In genomic region chr15:12518370-12518973, GRCm38 (mm10) we compare ENCODE assay signal across 9 mouse cellular contexts.
DNase-seq lines count a peak whose midpoint lies in the region; ATAC-seq and TF ChIP-seq lines count a peak whose summit lies in the region.
"Had no signal": no experiment of that assay in that cellular context is flagged by ENCODE, and none has a peak within 500 bp of the region (broad histone marks: within the 10 kb centered on the region; RNA-seq: fewer than 3 reads in every experiment).

No protein-coding gene starts in this region.

- H3K27me3 ChIP-seq in embryonic facial prominence, embryonic 13.5 days: no peaks in the 10 kb centered on the region
- no peaks in the 10 kb centered on the region for H3K27me3 ChIP-seq in embryonic facial prominence, embryonic 10.5 days (replicated peaks; ENCODE audit: low read depth, poor library complexity, severe bottlenecking)
- H3K27me3 ChIP-seq in kidney, postnatal 0 days (ENCODE audit: insufficient read depth, low read length): no peaks in the 10 kb centered on the region
- H3K27me3 ChIP-seq in embryonic facial prominence, embryonic 15.5 days: no peaks in the 10 kb centered on the region
- no peaks in the 10 kb centered on the region for H3K27me3 ChIP-seq in midbrain, embryonic 12.5 days

- 63% methylated on average over 14 of the region's 14 CpGs for WGBS in embryonic facial prominence, embryonic 13.5 days
- WGBS in embryonic facial prominence, embryonic 10.5 days: 70% methylated on average over 14 of the region's 14 CpGs
- 43% methylated on average over 14 of the region's 14 CpGs for WGBS in kidney, postnatal 0 days
- WGBS in embryonic facial prominence, embryonic 15.5 days: 51% methylated on average over 14 of the region's 14 CpGs
- WGBS in midbrain, embryonic 12.5 days: 59% methylated on average over 14 of the region's 14 CpGs

- no peak for DNase-seq in embryonic facial prominence, embryonic 10.5 days (ENCODE audit: low spot score)
- peak; percentile 44 for DNase-seq in kidney, postnatal 0 days (ENCODE audit: low spot score)
- DNase-seq in kidney, postnatal 14 days: no peak
- DNase-seq in thymus, postnatal 0 days (ENCODE audit: low spot score): no peak
- DNase-seq in gastrocnemius, postnatal 4 days (ENCODE audit: low spot score in 2 of 2): no peak

- no peak overlapping the region for H3K4me3 ChIP-seq in embryonic facial prominence, embryonic 13.5 days
- no peak overlapping the region for H3K4me3 ChIP-seq in embryonic facial prominence, embryonic 10.5 days
- no peak overlapping the region for H3K4me3 ChIP-seq in kidney, postnatal 0 days (replicated peaks; ENCODE audit: low read depth, low read length)
- no peak overlapping the region for H3K4me3 ChIP-seq in embryonic facial prominence, embryonic 15.5 days (replicated peaks)
- H3K4me3 ChIP-seq in midbrain, embryonic 12.5 days: no peak overlapping the region

- H3K27ac ChIP-seq in embryonic facial prominence, embryonic 13.5 days: 0 out of 2 replicates have a peak overlapping the region, but pooled peaks have one; percentile 16
- H3K27ac ChIP-seq in embryonic facial prominence, embryonic 10.5 days (replicated peaks): no peak overlapping the region
- peak overlapping the region; percentile 71 for H3K27ac ChIP-seq in kidney, postnatal 0 days
- H3K27ac ChIP-seq in embryonic facial prominence, embryonic 15.5 days (replicated peaks): peak overlapping the region; percentile 28; the same call in 1 of the 2 replicates
- H3K27ac ChIP-seq in midbrain, embryonic 12.5 days (replicated peaks): no peak overlapping the region
- H3K27ac ChIP-seq: macrophage had no signal

- peaks cover 42% of the 10 kb centered on the region for H3K4me1 ChIP-seq in embryonic facial prominence, embryonic 13.5 days
- peaks cover 26% of the 10 kb centered on the region for H3K4me1 ChIP-seq in embryonic facial prominence, embryonic 10.5 days
- H3K4me1 ChIP-seq in kidney, postnatal 0 days (replicated peaks; ENCODE audit: insufficient read depth, low read length): peaks cover 11% of the 10 kb centered on the region; the same call in 1 of the 2 replicates
- H3K4me1 ChIP-seq in embryonic facial prominence, embryonic 15.5 days: peaks cover 23% of the 10 kb centered on the region
- H3K4me1 ChIP-seq in midbrain, embryonic 12.5 days: peaks cover 15% of the 10 kb centered on the region

- TF ChIP-seq CTCF in kidney, postnatal 0 days (IDR thresholded peaks at IDR 0.05; ENCODE audit: low read depth): no peak

- ATAC-seq in embryonic facial prominence, embryonic 13.5 days (ENCODE audit: insufficient number of reproducible peaks, insufficient read depth, low FRiP score, low TSS enrichment, low read depth): no peak
- no peak for ATAC-seq in kidney, postnatal 0 days (replicated peaks; ENCODE audit: low FRiP score, low read depth)
- ATAC-seq in embryonic facial prominence, embryonic 15.5 days (ENCODE audit: insufficient number of reproducible peaks, low FRiP score, low TSS enrichment, low read depth): no peak
- peak; percentile 42; the same call in 1 of the 2 replicates for ATAC-seq in midbrain, embryonic 12.5 days (ENCODE audit: low FRiP score, low read depth)

- H3K4me2 ChIP-seq in embryonic facial prominence, embryonic 13.5 days: no peak overlapping the region
- H3K4me2 ChIP-seq in kidney, postnatal 0 days (ENCODE audit: low read length): no peak overlapping the region
- H3K4me2 ChIP-seq in embryonic facial prominence, embryonic 15.5 days (replicated peaks): no peak overlapping the region
- no peak overlapping the region for H3K4me2 ChIP-seq in midbrain, embryonic 12.5 days (replicated peaks)

- H3K9me3 ChIP-seq in embryonic facial prominence, embryonic 13.5 days: no peaks in the 10 kb centered on the region
- no peaks in the 10 kb centered on the region for H3K9me3 ChIP-seq in embryonic facial prominence, embryonic 10.5 days
- no peaks in the 10 kb centered on the region for H3K9me3 ChIP-seq in kidney, postnatal 0 days (replicated peaks; ENCODE audit: low read length)
- H3K9me3 ChIP-seq in embryonic facial prominence, embryonic 15.5 days (replicated peaks): no peaks in the 10 kb centered on the region
- no peaks in the 10 kb centered on the region for H3K9me3 ChIP-seq in midbrain, embryonic 12.5 days

- no peak overlapping the region for H3K9ac ChIP-seq in embryonic facial prominence, embryonic 13.5 days
- no peak overlapping the region for H3K9ac ChIP-seq in kidney, postnatal 0 days (ENCODE audit: low read depth, low read length)
- no peak overlapping the region for H3K9ac ChIP-seq in embryonic facial prominence, embryonic 15.5 days
- H3K9ac ChIP-seq in midbrain, embryonic 12.5 days (replicated peaks): no peak overlapping the region

- no peaks in the 10 kb centered on the region for H3K36me3 ChIP-seq in embryonic facial prominence, embryonic 13.5 days
- no peaks in the 10 kb centered on the region for H3K36me3 ChIP-seq in embryonic facial prominence, embryonic 10.5 days (replicated peaks)
- H3K36me3 ChIP-seq in kidney, postnatal 0 days (ENCODE audit: insufficient read depth, low read length): 0 out of 2 replicates have a peak, but pooled peaks cover 3% of the 10 kb centered on the region
- H3K36me3 ChIP-seq in embryonic facial prominence, embryonic 15.5 days: no peaks in the 10 kb centered on the region
- no peaks in the 10 kb centered on the region for H3K36me3 ChIP-seq in midbrain, embryonic 12.5 days

Comparison
In these comparisons a context has a peak if more than half of its experiments do, and no peak if none do; other contexts are left out.
1. H3K27ac ChIP-seq: peak in embryonic facial prominence, embryonic 13.5 days (single experiment), kidney, postnatal 0 days (single experiment) and embryonic facial prominence, embryonic 15.5 days (single experiment); none in embryonic facial prominence, embryonic 10.5 days (single experiment) and midbrain, embryonic 12.5 days (single experiment).